Mouse (Mus musculus): ENCODE results near the gene Ikzf1. TPM values are rescaled to one million over a fixed set of nuclear protein-coding genes. Genes with fewer than 3 reads are reported as not detected.
A peak's percentile ranks its signal among the peaks of the same experiment; 100 is the strongest.

The Ikzf1 gene
- total RNA-seq (2012; rRNA removed) = 0.48 and 0.49 TPM in 2 replicates

DNA sequence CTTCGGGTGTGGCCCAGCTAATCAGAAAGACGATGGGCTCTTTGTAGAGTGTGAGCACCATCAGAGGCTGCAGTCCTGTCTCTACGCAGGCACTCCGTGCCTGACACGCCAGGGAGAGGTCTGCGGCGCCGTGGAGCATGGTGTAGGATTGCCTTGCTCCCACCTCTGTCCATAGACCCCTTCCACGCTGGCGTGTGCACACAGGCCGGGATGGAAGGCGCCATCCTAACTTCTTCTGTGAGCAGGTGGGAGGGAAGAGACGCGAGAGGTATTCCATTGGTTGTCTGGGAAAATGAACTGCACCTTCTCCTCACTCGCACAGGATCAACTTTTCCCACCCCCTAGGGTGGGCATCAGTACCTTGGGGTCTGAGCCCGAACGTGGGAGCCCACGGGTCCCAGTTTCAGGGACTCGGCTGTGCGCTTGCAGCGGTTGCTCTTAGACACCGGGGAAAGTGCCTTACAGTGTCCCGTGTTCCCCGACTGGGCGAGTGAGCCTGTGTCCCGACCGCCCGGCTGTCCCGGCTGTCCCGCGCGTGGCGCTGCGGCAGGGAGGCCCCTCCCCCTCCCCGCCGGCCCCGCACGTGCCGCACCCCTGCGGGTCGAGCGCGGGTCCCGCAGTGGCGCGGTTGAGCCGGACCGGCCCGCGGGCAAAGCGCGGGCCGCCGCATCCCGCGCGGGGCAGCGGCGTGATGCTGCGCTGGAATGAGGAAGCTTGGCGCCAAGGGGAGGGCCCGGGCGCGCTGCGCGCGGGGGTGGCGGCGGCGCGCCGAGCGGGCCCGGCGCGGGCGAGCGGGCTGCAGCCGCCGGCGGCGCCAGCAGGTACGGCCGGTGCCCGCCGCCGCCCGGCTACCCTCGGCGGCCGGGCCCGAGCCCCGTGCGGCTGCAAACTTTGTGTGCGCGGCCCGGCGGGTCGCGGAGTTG lies at the start of gene Ikzf1:
TSS of gene Ikzf1 (plus strand) at position 74 of the 923 bp plus-strand sequence.
- no peak for TF ChIP-seq ZC3H11A (IDR thresholded peaks at IDR 0.05; ENCODE audit: borderline replicate concordance, low read depth, low read length)
- TF ChIP-seq CHD2 (IDR thresholded peaks at IDR 0.05; ENCODE audit: low read depth, low read length) = no peak
- TF ChIP-seq MAFK (IDR thresholded peaks at IDR 0.05; ENCODE audit: insufficient read depth, low read depth, low read length) = no peak
- no peak for TF ChIP-seq HCFC1 (IDR thresholded peaks at IDR 0.05; ENCODE audit: borderline replicate concordance, insufficient read depth, low read length)
- TF ChIP-seq ZNF384 (IDR thresholded peaks at IDR 0.05; ENCODE audit: low read depth, low read length) = no peak
- Histone ChIP-seq H3K9me3 (ENCODE audit: control insufficient read depth, insufficient read depth, low read depth, low read length) (no peaks in the 10 kb centered on the region), H3K36me3 (ENCODE audit: control insufficient read depth, insufficient read depth, low read length, poor library complexity, severe bottlenecking) (no peaks in the 10 kb centered on the region), H3K4me3 (ENCODE audit: insufficient read depth in 1 of 2, low read depth in 1 of 2, low read length in 2 of 2, poor library complexity in 1 of 2, severe bottlenecking in 1 of 2) (peak within 1 kb of the TSS; percentile 73 to 76), H3K4me1 (ENCODE audit: control insufficient read depth in 2 of 2, insufficient read depth in 2 of 2, low read length in 2 of 2, poor library complexity in 1 of 2) (no peaks in the 10 kb centered on the region; a peak in 1 of 4 replicates), H3K9ac (ENCODE audit: insufficient read depth, low read depth, low read length, poor library complexity, severe bottlenecking) (peak within 1 kb of the TSS; percentile 65), H3K27ac (ENCODE audit: insufficient read depth, low read depth, low read length, poor library complexity, severe bottlenecking) (no peak within 1 kb of the TSS)
- in situ Hi-C loops (cut with MboI; ENCODE audit: low sequenced_read_pairs in 2 of 2, unreplicated experiment in 2 of 2) = no loop called here
- DNase-seq (ENCODE audit: low read depth, low spot score) = peak; percentile 45

DNA sequence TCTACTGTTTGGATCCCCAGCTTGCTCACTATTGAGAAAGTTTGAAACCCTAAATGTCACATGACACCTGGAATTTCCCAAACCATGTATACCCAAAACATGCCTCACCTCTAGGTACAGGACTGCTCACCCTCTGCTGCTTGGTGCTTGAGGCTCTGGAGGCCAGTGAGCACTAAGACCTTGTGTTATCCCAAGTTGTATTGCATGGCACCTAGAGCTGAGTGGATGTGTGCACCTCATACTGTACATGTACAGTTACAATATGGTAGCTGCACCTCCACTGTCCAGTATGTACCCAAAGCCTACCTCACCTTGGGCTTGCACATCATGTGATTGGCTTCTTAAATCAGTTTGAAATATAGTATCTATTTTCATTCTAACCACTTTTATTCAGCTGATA lies 40.5 kb upstream of the Ikzf1 start:
- no peaks in the 10 kb centered on the region for H3K9me3 ChIP-seq (ENCODE audit: control insufficient read depth, insufficient read depth, low read depth, low read length)
- H3K27ac ChIP-seq (ENCODE audit: insufficient read depth, low read depth, low read length, poor library complexity, severe bottlenecking) = no peak overlapping the region
- H3K36me3 ChIP-seq (ENCODE audit: control insufficient read depth, insufficient read depth, low read length, poor library complexity, severe bottlenecking) = no peaks in the 10 kb centered on the region
- no peak for DNase-seq (ENCODE audit: low read depth, low spot score)
- H3K9ac ChIP-seq (ENCODE audit: insufficient read depth, low read depth, low read length, poor library complexity, severe bottlenecking) = no peak overlapping the region
- TF ChIP-seq ZC3H11A (IDR thresholded peaks at IDR 0.05; ENCODE audit: borderline replicate concordance, low read depth, low read length) (no peak), HCFC1 (IDR thresholded peaks at IDR 0.05; ENCODE audit: borderline replicate concordance, insufficient read depth, low read length) (no peak), ZNF384 (IDR thresholded peaks at IDR 0.05; ENCODE audit: low read depth, low read length) (no peak), MAFK (IDR thresholded peaks at IDR 0.05; ENCODE audit: insufficient read depth, low read depth, low read length) (no peak), CHD2 (IDR thresholded peaks at IDR 0.05; ENCODE audit: low read depth, low read length) (no peak)
- no peaks in the 10 kb centered on the region for H3K4me1 ChIP-seq (ENCODE audit: control insufficient read depth in 2 of 2, insufficient read depth in 2 of 2, low read length in 2 of 2, poor library complexity in 1 of 2)
- no peak overlapping the region for H3K4me3 ChIP-seq (ENCODE audit: insufficient read depth in 1 of 2, low read depth in 1 of 2, low read length in 2 of 2, poor library complexity in 1 of 2, severe bottlenecking in 1 of 2)
- in situ Hi-C loops (cut with MboI; ENCODE audit: low sequenced_read_pairs in 2 of 2, unreplicated experiment in 2 of 2) = no loop called here

DNA sequence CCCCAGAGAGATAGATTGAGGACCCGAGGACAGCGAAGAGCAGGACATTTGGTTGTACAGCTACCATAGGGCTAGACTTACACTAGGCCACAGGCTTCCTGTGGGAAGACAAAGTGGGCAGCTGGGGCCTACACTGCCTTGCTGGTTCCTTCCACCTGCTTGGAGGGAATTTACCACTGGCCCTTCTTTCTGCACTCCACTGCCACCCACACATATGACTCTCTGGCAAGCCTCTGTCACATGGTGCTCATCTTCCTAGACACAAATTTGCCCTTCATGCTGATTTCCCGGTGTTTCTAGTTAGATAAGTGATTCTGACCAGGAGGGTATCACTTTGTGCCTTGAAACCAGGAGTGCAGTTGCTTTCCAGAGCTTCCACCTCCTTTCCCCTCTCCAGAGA lies 28.4 kb upstream of the Ikzf1 start:
- TF ChIP-seq ZNF384 (IDR thresholded peaks at IDR 0.05; ENCODE audit: low read depth, low read length) (no peak), MAFK (IDR thresholded peaks at IDR 0.05; ENCODE audit: insufficient read depth, low read depth, low read length) (no peak), HCFC1 (IDR thresholded peaks at IDR 0.05; ENCODE audit: borderline replicate concordance, insufficient read depth, low read length) (no peak), CHD2 (IDR thresholded peaks at IDR 0.05; ENCODE audit: low read depth, low read length) (no peak), ZC3H11A (IDR thresholded peaks at IDR 0.05; ENCODE audit: borderline replicate concordance, low read depth, low read length) (no peak)
- Histone ChIP-seq H3K4me3 (ENCODE audit: insufficient read depth in 1 of 2, low read depth in 1 of 2, low read length in 2 of 2, poor library complexity in 1 of 2, severe bottlenecking in 1 of 2) (no peak overlapping the region), H3K9ac (ENCODE audit: insufficient read depth, low read depth, low read length, poor library complexity, severe bottlenecking) (no peak overlapping the region), H3K36me3 (ENCODE audit: control insufficient read depth, insufficient read depth, low read length, poor library complexity, severe bottlenecking) (no peaks in the 10 kb centered on the region), H3K9me3 (ENCODE audit: control insufficient read depth, insufficient read depth, low read depth, low read length) (no peaks in the 10 kb centered on the region), H3K4me1 (ENCODE audit: control insufficient read depth in 2 of 2, insufficient read depth in 2 of 2, low read length in 2 of 2, poor library complexity in 1 of 2) (peaks cover 2% of the 10 kb centered on the region in 2 experiments; a peak in 2 of 4 replicates), H3K27ac (ENCODE audit: insufficient read depth, low read depth, low read length, poor library complexity, severe bottlenecking) (no peak overlapping the region)
- in situ Hi-C loops (cut with MboI; ENCODE audit: low sequenced_read_pairs in 2 of 2, unreplicated experiment in 2 of 2) = no loop called here
- DNase-seq (ENCODE audit: low read depth, low spot score) = no peak

DNA sequence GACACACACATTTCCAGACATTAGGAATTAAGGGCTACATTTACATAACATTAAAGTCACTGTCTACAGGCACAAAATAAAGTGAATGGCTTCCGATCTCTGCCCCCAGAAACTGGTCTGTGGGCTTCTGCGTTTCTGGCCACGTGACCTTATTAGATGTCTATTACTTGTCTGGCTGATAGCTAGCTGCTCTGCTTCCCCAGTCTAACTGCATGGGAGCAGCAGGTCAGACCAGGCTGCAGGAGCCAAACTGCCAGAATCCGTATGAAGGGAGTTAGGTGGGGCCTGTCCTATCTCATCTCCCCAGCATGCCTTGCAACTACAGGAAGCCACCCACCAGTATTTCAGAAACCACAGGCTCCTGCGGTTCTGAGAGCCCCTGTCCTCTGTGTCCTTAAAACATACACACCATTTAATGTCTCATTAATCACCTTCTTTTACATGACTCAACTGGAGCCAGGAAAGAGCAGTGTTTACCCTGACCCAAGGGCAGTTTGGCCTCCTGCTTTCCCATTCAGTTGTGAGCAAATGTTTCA lies 27.7 kb upstream of the Ikzf1 start:
- no peaks in the 10 kb centered on the region for H3K36me3 ChIP-seq (ENCODE audit: control insufficient read depth, insufficient read depth, low read length, poor library complexity, severe bottlenecking)
- no peak overlapping the region for H3K4me3 ChIP-seq (ENCODE audit: insufficient read depth in 1 of 2, low read depth in 1 of 2, low read length in 2 of 2, poor library complexity in 1 of 2, severe bottlenecking in 1 of 2)
- H3K9me3 ChIP-seq (ENCODE audit: control insufficient read depth, insufficient read depth, low read depth, low read length) = no peaks in the 10 kb centered on the region
- TF ChIP-seq MAFK (IDR thresholded peaks at IDR 0.05; ENCODE audit: insufficient read depth, low read depth, low read length) = no peak
- TF ChIP-seq ZNF384 (IDR thresholded peaks at IDR 0.05; ENCODE audit: low read depth, low read length) = no peak
- TF ChIP-seq ZC3H11A (IDR thresholded peaks at IDR 0.05; ENCODE audit: borderline replicate concordance, low read depth, low read length) = no peak
- TF ChIP-seq CHD2 (IDR thresholded peaks at IDR 0.05; ENCODE audit: low read depth, low read length) = no peak
- TF ChIP-seq HCFC1 (IDR thresholded peaks at IDR 0.05; ENCODE audit: borderline replicate concordance, insufficient read depth, low read length) = no peak
- peaks cover 2% of the 10 kb centered on the region in 2 experiments; a peak in 2 of 4 replicates for H3K4me1 ChIP-seq (ENCODE audit: control insufficient read depth in 2 of 2, insufficient read depth in 2 of 2, low read length in 2 of 2, poor library complexity in 1 of 2)
- in situ Hi-C loops (cut with MboI; ENCODE audit: low sequenced_read_pairs in 2 of 2, unreplicated experiment in 2 of 2) = no loop called here
- H3K27ac ChIP-seq (ENCODE audit: insufficient read depth, low read depth, low read length, poor library complexity, severe bottlenecking) = no peak overlapping the region
- no peak for DNase-seq (ENCODE audit: low read depth, low spot score)
- no peak overlapping the region for H3K9ac ChIP-seq (ENCODE audit: insufficient read depth, low read depth, low read length, poor library complexity, severe bottlenecking)

All from ES-E14 (cell line).